Mouse (Mus musculus): ENCODE results near the gene Rab34.

- peak; percentile 96 for TF ChIP-seq POLR2A (IDR thresholded peaks at IDR 0.05; ENCODE audit: insufficient read length, low read depth)
- no peak for TF ChIP-seq USF1 (IDR thresholded peaks at IDR 0.05; ENCODE audit: low read depth)
- no peak for TF ChIP-seq TCF12 (IDR thresholded peaks at IDR 0.05; ENCODE audit: insufficient read depth, poor library complexity, severe bottlenecking)
- TF ChIP-seq MYOD1 (IDR thresholded peaks at IDR 0.05; ENCODE audit: control insufficient read depth in 1 of 3, insufficient read length in 2 of 3, low read depth in 2 of 3), result no peak
- no peak for TF ChIP-seq MAX (IDR thresholded peaks at IDR 0.05; ENCODE audit: low read depth)
- no peak for TF ChIP-seq E2F4 (IDR thresholded peaks at IDR 0.05; ENCODE audit: insufficient read depth)
These were observed 23.1 kb upstream of the Rab34 start, which contains the start of gene Traf4 for GRCm38 (mm10) chr11:78164924-78165760.

Measured in myocyte (in vitro differentiated cells).